Mouse (Mus musculus) MEL (cell line): ENCODE measurements around the gene Tmem239. TPM values are rescaled to one million over a fixed set of nuclear protein-coding genes. Genes with fewer than 3 reads are reported as not detected.

ENCODE experiments used
- DNase-seq: peaks from one replicate; pipeline ENCODE4 v3.0.0; 2011; ENCODE audit warnings: low read depth, low spot score
- H3K27ac ChIP-seq: 2 replicates; pipeline ENCODE4 v1.5.1; 2012; ENCODE audit warnings: low read depth, mild to moderate bottlenecking, control low read depth, low read length, moderate library complexity; ENCODE audit not compliant: control insufficient read depth
- H3K27me3 ChIP-seq, 2 experiments: fragments of 150-350 bp in 1 of 2; sonication (generic) in 1 of 2; 2 replicates each; pipeline ENCODE4 v1.6.1; 2012; ENCODE audit warnings: low read length in 2 of 2, mild to moderate bottlenecking in 2 of 2, improper control_type of control experiment in 1 of 2, moderate library complexity in 1 of 2; ENCODE audit not compliant: insufficient read depth in 2 of 2, control insufficient read depth in 1 of 2
- H3K36me3 ChIP-seq, 2 experiments: 2 replicates each; pipeline ENCODE4 v1.6.1; 2012 to 2014; ENCODE audit warnings: low read length in 2 of 2, improper control_type of control experiment in 1 of 2, inconsistent platforms in 1 of 2, mild to moderate bottlenecking in 1 of 2; ENCODE audit not compliant: insufficient read depth in 2 of 2, control insufficient read depth in 1 of 2
- H3K4me1 ChIP-seq, 2 experiments: fragments of 150-350 bp in 1 of 2; sonication (generic) in 1 of 2; 2 replicates each; pipeline ENCODE4 v1.6.1; 2012; ENCODE audit warnings: low read length in 2 of 2, improper control_type of control experiment in 1 of 2, mild to moderate bottlenecking in 1 of 2; ENCODE audit not compliant: insufficient read depth in 2 of 2, control insufficient read depth in 1 of 2
- H3K4me3 ChIP-seq, 2 experiments: fragments of 150-350 bp in 1 of 2; sonication (generic) in 1 of 2; 2 replicates each; pipeline ENCODE4 v1.5.1; 2012; ENCODE audit warnings: low read depth in 2 of 2, low read length in 2 of 2, mild to moderate bottlenecking in 2 of 2, moderate library complexity in 2 of 2, control low read depth in 1 of 2, improper control_type of control experiment in 1 of 2; ENCODE audit not compliant: control insufficient read depth in 1 of 2, insufficient read depth in 1 of 2
- H3K79me2 ChIP-seq: 2 replicates; pipeline ENCODE4 v1.6.1; 2012; ENCODE audit warnings: mild to moderate bottlenecking, low read length, moderate library complexity; ENCODE audit not compliant: control insufficient read depth, poor library complexity, insufficient read depth
- H3K9ac ChIP-seq: 2 replicates; pipeline ENCODE4 v1.6.1; 2012; ENCODE audit warnings: low read depth, mild to moderate bottlenecking, control low read depth, low read length, moderate library complexity; ENCODE audit not compliant: control insufficient read depth, poor library complexity, severe bottlenecking
- H3K9me3 ChIP-seq: fragments of 150-350 bp; sonication (generic); replicated peaks from 2 replicates; pipeline ENCODE4 v1.6.1; 2012; ENCODE audit warnings: mild to moderate bottlenecking, low read length, improper control_type of control experiment, moderate library complexity; ENCODE audit not compliant: insufficient read depth
- BHLHE40 ChIP-seq: IDR thresholded peaks from 2 replicates; pipeline ENCODE4 v1.6.1; 2012; ENCODE audit warnings: low read depth, mild to moderate bottlenecking, inconsistent platforms, low read length, improper control_type of control experiment, borderline replicate concordance
- CTCF ChIP-seq, 3 experiments: IDR thresholded peaks in 2 of 3; conservative IDR thresholded peaks in 1 of 3; 2 replicates each; pipeline ENCODE4 v1.5.1; 2011 to 2012; ENCODE audit warnings: low read length in 3 of 3, low read depth in 2 of 3, mild to moderate bottlenecking in 2 of 3, improper control_type of control experiment in 1 of 3, inconsistent platforms in 1 of 3, mixed read lengths in 1 of 3, moderate library complexity in 1 of 3; ENCODE audit not compliant: control insufficient read depth in 1 of 3, insufficient read depth in 1 of 3, poor library complexity in 1 of 3, severe bottlenecking in 1 of 3
- E2F4 ChIP-seq: IDR thresholded peaks from 2 replicates; pipeline ENCODE4 v1.6.1; 2011; ENCODE audit warnings: low read depth, low read length, improper control_type of control experiment, borderline replicate concordance
- ELF1 ChIP-seq: IDR thresholded peaks from 2 replicates; pipeline ENCODE4 v1.6.1; 2014; ENCODE audit warnings: low read depth, mild to moderate bottlenecking, inconsistent platforms, low read length, improper control_type of control experiment, moderate library complexity
- EP300 ChIP-seq, 2 experiments: IDR thresholded peaks; 2 replicates each; pipeline ENCODE4 v1.6.1; 2011; ENCODE audit warnings: improper control_type of control experiment in 2 of 2, low read length in 2 of 2, low read depth in 1 of 2, mild to moderate bottlenecking in 1 of 2
- ETS1 ChIP-seq: IDR thresholded peaks from 2 replicates; pipeline ENCODE4 v1.6.1; 2012; ENCODE audit warnings: low read depth, mild to moderate bottlenecking, inconsistent platforms, low read length, improper control_type of control experiment, moderate library complexity
- GATA1 ChIP-seq: IDR thresholded peaks from 2 replicates; pipeline ENCODE4 v1.6.1; 2011; ENCODE audit warnings: low read depth, low read length, improper control_type of control experiment
- HCFC1 ChIP-seq: IDR thresholded peaks from 2 replicates; pipeline ENCODE4 v1.6.1; 2012; ENCODE audit warnings: low read depth, mild to moderate bottlenecking, inconsistent platforms, low read length, improper control_type of control experiment, moderate library complexity
- JUND ChIP-seq: IDR thresholded peaks from 2 replicates; pipeline ENCODE4 v1.6.1; 2011; ENCODE audit warnings: low read depth, mild to moderate bottlenecking, improper control_type of control experiment, low read length
- MAX ChIP-seq: IDR thresholded peaks from 2 replicates; pipeline ENCODE4 v1.6.1; 2011; ENCODE audit warnings: low read length, improper control_type of control experiment
- MAZ ChIP-seq: IDR thresholded peaks from 2 replicates; pipeline ENCODE4 v1.6.1; 2012; ENCODE audit warnings: low read depth, mild to moderate bottlenecking, inconsistent platforms, low read length, improper control_type of control experiment
- MEF2A ChIP-seq: IDR thresholded peaks from 2 replicates; pipeline ENCODE4 v1.6.1; 2014; ENCODE audit warnings: low read depth, mild to moderate bottlenecking, inconsistent platforms, low read length, improper control_type of control experiment; ENCODE audit not compliant: poor library complexity, insufficient replicate concordance, severe bottlenecking; ENCODE audit errors: extremely low read depth
- MYB ChIP-seq: IDR thresholded peaks from 2 replicates; pipeline ENCODE4 v1.6.1; 2011; ENCODE audit warnings: mild to moderate bottlenecking, low read depth, low read length, improper control_type of control experiment
- NRF1 ChIP-seq: IDR thresholded peaks from 2 replicates; pipeline ENCODE4 v1.6.1; 2014; ENCODE audit warnings: low read depth, mild to moderate bottlenecking, inconsistent platforms, low read length, improper control_type of control experiment, moderate library complexity; ENCODE audit not compliant: poor library complexity, insufficient read depth, severe bottlenecking
- POLR2A ChIP-seq, 2 experiments: IDR thresholded peaks; 2 replicates each; pipeline ENCODE4 v1.6.1; 2011 to 2012; ENCODE audit warnings: low read length in 2 of 2, mild to moderate bottlenecking in 2 of 2, control low read depth in 1 of 2, improper control_type of control experiment in 1 of 2, low read depth in 1 of 2, moderate library complexity in 1 of 2; ENCODE audit not compliant: control insufficient read depth in 1 of 2, insufficient read depth in 1 of 2, poor library complexity in 1 of 2
- POLR2AphosphoS2 ChIP-seq: IDR thresholded peaks from 2 replicates; pipeline ENCODE4 v1.6.1; 2011; ENCODE audit warnings: low read length, improper control_type of control experiment
- POLR2AphosphoS5 ChIP-seq: IDR thresholded peaks from 2 replicates; pipeline ENCODE4 v1.6.1; 2012; ENCODE audit warnings: low read depth, borderline replicate concordance, mild to moderate bottlenecking, inconsistent platforms, low read length, moderate library complexity, mixed read lengths
- RCOR1 ChIP-seq: IDR thresholded peaks from 2 replicates; pipeline ENCODE4 v1.6.1; 2012; ENCODE audit warnings: low read depth, mild to moderate bottlenecking, inconsistent platforms, low read length, improper control_type of control experiment
- SIN3A ChIP-seq: IDR thresholded peaks from 2 replicates; pipeline ENCODE4 v1.6.1; 2012; ENCODE audit warnings: low read length, improper control_type of control experiment, inconsistent platforms
- SMC3 ChIP-seq: IDR thresholded peaks from 2 replicates; pipeline ENCODE4 v1.6.1; 2011; ENCODE audit warnings: low read depth, low read length, improper control_type of control experiment
- TAL1 ChIP-seq: IDR thresholded peaks from 2 replicates; pipeline ENCODE4 v1.6.1; 2012; ENCODE audit warnings: mild to moderate bottlenecking, inconsistent platforms, low read length, moderate library complexity, mixed read lengths
- TBP ChIP-seq: IDR thresholded peaks from 2 replicates; pipeline ENCODE4 v1.8.0; 2011; ENCODE audit warnings: low read depth, low read length, improper control_type of control experiment
- USF2 ChIP-seq, 2 experiments: IDR thresholded peaks; 2 replicates each; pipeline ENCODE4 v1.6.1; 2011 to 2012; ENCODE audit warnings: improper control_type of control experiment in 2 of 2, low read length in 2 of 2, borderline replicate concordance in 1 of 2, inconsistent platforms in 1 of 2, low read depth in 1 of 2, mild to moderate bottlenecking in 1 of 2; ENCODE audit not compliant: insufficient read depth in 1 of 2
- ZKSCAN1 ChIP-seq: IDR thresholded peaks from 2 replicates; pipeline ENCODE4 v1.6.1; 2012; ENCODE audit warnings: low read depth, mild to moderate bottlenecking, inconsistent platforms, low read length, improper control_type of control experiment, moderate library complexity
- polyA plus RNA-seq, 2 experiments: library from polyadenylated mRNA; stranded (reverse) in 1 of 2; unstranded in 1 of 2; fragments of >175 nt in 1 of 2; fragments of >200 nt in 1 of 2; gene quantifications; 2 replicates each; pipeline versions ENCODE4 v1.2.1 to v1.2.4; 2012; ENCODE audit warnings: low replicate concordance in 2 of 2, low read depth in 1 of 2; ENCODE audit not compliant: insufficient read length in 2 of 2, insufficient read depth in 1 of 2, missing spikeins in 1 of 2
- total RNA-seq: library from RNA; depleted of rRNA; stranded (reverse); fragments of 300-350 nt; gene quantifications from 2 replicates; pipeline ENCODE4 v1.2.3, GENCODE M21; 2012

The Tmem239 gene
- total and polyA plus RNA-seq, 3 experiments: 0.11 TPM; not detected in 2

DNA sequence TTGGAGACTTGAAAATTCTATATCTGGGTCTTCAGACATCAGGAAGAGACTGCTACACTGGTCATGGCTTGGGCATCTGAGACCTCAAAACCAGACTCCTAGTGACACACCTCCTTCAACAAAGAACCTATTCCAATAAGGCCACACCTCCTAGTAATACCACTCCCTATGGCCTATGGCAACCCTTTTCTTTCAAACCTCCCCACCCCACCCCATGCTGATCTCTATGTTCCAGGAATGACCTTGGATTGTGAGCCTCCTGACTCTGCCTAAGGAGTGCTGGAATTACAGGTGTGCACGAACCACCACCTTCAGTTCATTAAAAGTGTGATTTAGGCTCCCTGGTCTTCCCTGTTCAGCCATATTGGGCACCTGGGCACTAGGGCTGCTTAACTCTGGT lies 6.2 kb upstream of the Tmem239 start:
- no peak for DNase-seq
- no peaks in the 10 kb centered on the region; the same call in 1 of the 2 replicates for H3K79me2 ChIP-seq
- H3K36me3 ChIP-seq: peaks cover 0 to 3% of the 10 kb centered on the region in 2 experiments; a peak in 1 of 4 replicates
- peaks cover 5 to 7% of the 10 kb centered on the region in 2 experiments; a peak in 3 of 4 replicates for H3K4me1 ChIP-seq
- H3K4me3 ChIP-seq: no peak overlapping the region
- H3K9ac ChIP-seq: no peak overlapping the region
- 0 out of 4 replicates have a peak, but pooled peaks cover 0 to 2% of the 10 kb centered on the region in 2 experiments for H3K27me3 ChIP-seq
- H3K9me3 ChIP-seq: no peaks in the 10 kb centered on the region
- H3K27ac ChIP-seq: no peak overlapping the region
- no peak for TF ChIP-seq USF2 (IDR thresholded peaks at IDR 0.05; ENCODE audit: borderline replicate concordance in 1 of 2, insufficient read depth in 1 of 2, low read depth in 1 of 2, low read length in 2 of 2)
- no peak for TF ChIP-seq EP300 (IDR thresholded peaks at IDR 0.05; ENCODE audit: low read depth in 1 of 2, low read length in 2 of 2)
- no peak for TF ChIP-seq NRF1
- no peak for TF ChIP-seq POLR2AphosphoS5
- no peak for TF ChIP-seq ELF1
- no peak for TF ChIP-seq ZKSCAN1
- TF ChIP-seq TBP: no peak
- TF ChIP-seq HCFC1: no peak

DNA sequence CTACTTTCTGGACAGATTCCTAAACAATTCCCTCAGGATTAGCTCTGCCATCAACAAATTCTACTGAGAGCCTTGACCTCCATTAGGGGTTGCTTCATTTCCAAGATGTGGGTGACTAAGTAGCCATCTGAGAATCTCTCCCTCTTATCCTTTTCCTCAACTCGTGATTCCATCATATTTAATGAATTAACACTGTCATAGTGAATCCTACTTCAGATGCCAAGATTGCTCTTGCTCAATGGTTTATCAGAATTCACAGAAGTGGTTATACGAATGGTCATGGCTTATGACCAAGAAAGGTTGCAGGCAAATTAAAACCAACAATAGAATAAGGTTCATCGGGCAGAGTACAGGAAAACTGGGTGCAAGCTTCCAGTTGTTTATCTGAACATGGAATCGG lies 4.4 kb upstream of the Tmem239 start:
- H3K27ac ChIP-seq: no peak overlapping the region
- no peak overlapping the region for H3K4me3 ChIP-seq
- TF ChIP-seq MAX (no peak), E2F4 (no peak), SIN3A (no peak), ZKSCAN1 (no peak), USF2 (IDR thresholded peaks at IDR 0.05; ENCODE audit: borderline replicate concordance in 1 of 2, insufficient read depth in 1 of 2, low read depth in 1 of 2, low read length in 2 of 2) (no peak), GATA1 (no peak)
- TF ChIP-seq, all 39 proteins: peak for 0
- no peaks in the 10 kb centered on the region for H3K9me3 ChIP-seq
- H3K79me2 ChIP-seq: no peaks in the 10 kb centered on the region; the same call in 1 of the 2 replicates
- peaks cover under 1 to 5% of the 10 kb centered on the region in 2 experiments; a peak in 3 of 4 replicates for H3K4me1 ChIP-seq
- 0 out of 4 replicates have a peak, but pooled peaks cover 0 to 2% of the 10 kb centered on the region in 2 experiments for H3K27me3 ChIP-seq
- H3K36me3 ChIP-seq: no peaks in the 10 kb centered on the region; a peak in 1 of 4 replicates
- DNase-seq: no peak
- H3K9ac ChIP-seq: no peak overlapping the region

GRCm38 (mm10) chr2:130404939-130405338 lies 1.3 kb upstream of the Tmem239 start, which contains the start of the genes Gm28372 and 1700020A23Rik:
TSS of gene Gm28372 (plus strand) at chr2:130405239.
TSS of gene 1700020A23Rik (plus strand) at chr2:130405259.
- Histone ChIP-seq H3K9ac (no peak within 1 kb of the TSS), H3K27ac (no peak within 1 kb of the TSS), H3K36me3 (no peaks in the 10 kb centered on the region), H3K79me2 (no peaks in the 10 kb centered on the region), H3K27me3 (0 out of 4 replicates have a peak, but pooled peaks cover 0 to 2% of the 10 kb centered on the region in 2 experiments), H3K4me3 (no peak within 1 kb of the TSS), H3K4me1 (peaks cover 0 to 3% of the 10 kb centered on the region in 2 experiments; a peak in 2 of 4 replicates), H3K9me3 (no peaks in the 10 kb centered on the region)
- no peak for DNase-seq
- TF ChIP-seq JUND (no peak), TAL1 (no peak), SMC3 (no peak), MYB (no peak), HCFC1 (no peak), BHLHE40 (no peak), POLR2AphosphoS2 (no peak), MAX (no peak), POLR2A (IDR thresholded peaks at IDR 0.05; ENCODE audit: control insufficient read depth in 1 of 2, insufficient read depth in 1 of 2, low read depth in 1 of 2, low read length in 2 of 2, poor library complexity in 1 of 2) (no peak), TBP (no peak), ELF1 (no peak), EP300 (IDR thresholded peaks at IDR 0.05; ENCODE audit: low read depth in 1 of 2, low read length in 2 of 2) (no peak), CTCF (IDR thresholded peaks at IDR 0.05 in 2 of 3, conservative IDR thresholded peaks at IDR 0.05 in 1 of 3; ENCODE audit: control insufficient read depth in 1 of 3, insufficient read depth in 1 of 3, low read depth in 2 of 3, low read length in 3 of 3, poor library complexity in 1 of 3, severe bottlenecking in 1 of 3) (no peak), USF2 (IDR thresholded peaks at IDR 0.05; ENCODE audit: borderline replicate concordance in 1 of 2, insufficient read depth in 1 of 2, low read depth in 1 of 2, low read length in 2 of 2) (no peak), MAZ (no peak), ETS1 (no peak), RCOR1 (no peak), MEF2A (no peak)
